Mouse (Mus musculus) heart, embryonic 15.5 days (tissue): ENCODE results near the gene Dpf2. TPM values are rescaled to one million over a fixed set of nuclear protein-coding genes. Genes with fewer than 3 reads are reported as not detected.

Source experiments
- ATAC-seq: fragments of 200-750 bp; cut with Nextera tagmentation; replicated peaks from 2 replicates; pipeline ENCODE4 v1.8.0; 2017; ENCODE audit warnings: low read depth, moderate TSS enrichment; ENCODE audit not compliant: insufficient number of reproducible peaks, insufficient read depth, low FRiP score
- H3K27ac ChIP-seq: fragments of 300-500 bp; sonication (generic); 2 replicates; pipeline ENCODE4 v1.5.1; 2015; ENCODE audit warnings: mild to moderate bottlenecking, inconsistent platforms
- H3K27me3 ChIP-seq: fragments of 300-500 bp; sonication (generic); 2 replicates; pipeline ENCODE4 v1.6.1; 2015; ENCODE audit warnings: inconsistent platforms
- H3K36me3 ChIP-seq: fragments of 300-500 bp; sonication (generic); 2 replicates; pipeline ENCODE4 v1.6.1; 2015; ENCODE audit warnings: mild to moderate bottlenecking, inconsistent platforms
- H3K4me1 ChIP-seq: fragments of 300-500 bp; sonication (generic); replicated peaks from 2 replicates; pipeline ENCODE4 v1.6.1; 2015; ENCODE audit warnings: inconsistent platforms
- H3K4me2 ChIP-seq: fragments of 300-500 bp; sonication (generic); 2 replicates; pipeline ENCODE4 v1.6.1; 2015; ENCODE audit warnings: inconsistent platforms, mild to moderate bottlenecking, moderate library complexity
- H3K4me3 ChIP-seq: fragments of 300-500 bp; sonication (generic); 2 replicates; pipeline ENCODE4 v1.5.1; 2015; ENCODE audit warnings: mild to moderate bottlenecking, inconsistent platforms
- H3K9ac ChIP-seq: fragments of 300-500 bp; sonication (generic); 2 replicates; pipeline ENCODE4 v1.6.1; 2015; ENCODE audit warnings: mild to moderate bottlenecking, inconsistent platforms
- H3K9me3 ChIP-seq: fragments of 300-500 bp; sonication (generic); replicated peaks from 2 replicates; pipeline ENCODE4 v1.6.1; 2016; ENCODE audit warnings: inconsistent platforms
- WGBS: fragments of 180-500 bp; shearing (Covaris S2); methylation state at CpG from one replicate; pipeline ENCODE4 v1.1.7; 2015; ENCODE audit warnings: mixed read lengths; 5-methylcytosine and 5-hydroxymethylcytosine counted together
- polyA plus RNA-seq: library from polyadenylated mRNA; unstranded; fragments of >200 nt; fragmentation: Nextera tagmentation; extraction: Ambion mirVana; gene quantifications from 2 replicates; pipeline ENCODE4 v1.2.1, GENCODE M21; 2015

The Dpf2 gene
- polyA plus RNA-seq, 1 experiment from 2014 or later, result 81.9 TPM

DNA sequence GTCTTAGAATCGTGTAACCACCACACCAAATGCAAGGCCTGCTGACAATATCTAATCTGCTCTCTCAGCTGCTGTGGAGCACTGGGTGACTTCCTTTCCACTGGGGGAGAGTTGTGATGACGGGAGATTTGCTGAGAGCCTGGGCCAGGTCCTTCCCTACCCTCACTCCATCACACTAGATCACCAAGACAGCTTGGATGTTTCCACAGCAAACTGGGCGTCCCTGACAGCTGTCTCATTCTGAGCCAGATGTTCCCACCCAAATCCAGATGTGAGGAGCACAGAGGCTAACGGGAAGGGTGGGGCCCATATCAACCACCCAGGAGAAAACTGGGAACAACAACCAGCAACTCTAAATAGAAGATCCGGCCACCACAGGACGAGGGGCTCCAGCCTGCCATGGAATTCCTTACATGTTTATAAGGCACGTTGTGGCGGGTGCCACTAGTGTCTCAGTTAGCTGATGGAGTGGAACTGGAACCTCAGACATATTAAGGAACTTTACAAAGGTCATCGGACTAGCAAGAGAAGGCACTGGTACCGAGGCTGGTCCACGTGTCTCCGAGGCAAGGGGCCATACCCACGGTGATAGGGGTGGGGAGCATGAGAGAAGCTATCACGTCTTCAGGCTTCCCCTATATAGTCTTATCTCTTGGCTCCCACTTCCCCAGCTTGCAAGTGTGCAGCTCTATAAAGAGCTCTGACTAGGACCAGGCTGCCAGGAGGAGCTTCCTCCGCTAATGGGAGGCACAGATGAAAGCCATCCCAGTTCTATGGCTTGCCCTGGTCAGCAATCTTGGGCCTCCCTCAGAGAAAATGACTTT is 9.5 kb upstream of the Dpf2 start:
- H3K27me3 ChIP-seq, result no peaks in the 10 kb centered on the region
- WGBS, result 44% methylated on average over 15 of the region's 15 CpGs
- H3K4me2 ChIP-seq, result peak overlapping the region; percentile 84
- ATAC-seq, result no peak
- no peaks in the 10 kb centered on the region for H3K9me3 ChIP-seq
- H3K36me3 ChIP-seq, result peaks cover 10% of the 10 kb centered on the region
- H3K27ac ChIP-seq, result peak overlapping the region; percentile 32
- peak overlapping the region; percentile 39; the same call in 1 of the 2 replicates for H3K9ac ChIP-seq
- H3K4me1 ChIP-seq, result peaks cover 32% of the 10 kb centered on the region
- peak overlapping the region; percentile 65 for H3K4me3 ChIP-seq

DNA sequence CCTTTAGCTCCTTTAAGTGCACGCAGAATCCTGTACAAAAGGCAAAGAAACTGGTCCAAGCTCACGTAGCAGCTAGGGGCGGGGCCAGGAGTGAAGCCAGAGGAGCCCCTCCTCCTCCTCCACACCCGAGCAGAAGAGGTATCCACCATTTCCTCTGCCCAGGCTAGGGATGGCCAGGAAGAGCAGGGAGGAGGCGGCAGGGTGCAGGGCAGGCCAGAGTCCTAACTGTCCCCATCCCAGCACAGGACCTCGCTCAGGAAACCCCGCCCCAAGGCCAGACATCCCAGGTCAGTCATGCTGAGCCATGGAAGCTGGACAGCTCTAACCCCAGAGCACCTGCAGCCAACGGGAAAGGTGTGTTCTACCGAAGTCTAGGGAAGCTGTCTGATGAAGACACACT is 8.9 kb upstream of the Dpf2 start:
- Histone ChIP-seq H3K4me1 (peaks cover 30% of the 10 kb centered on the region), H3K36me3 (peaks cover 16% of the 10 kb centered on the region), H3K4me2 (peak overlapping the region; percentile 84), H3K27ac (peak overlapping the region; percentile 32), H3K4me3 (peak overlapping the region; percentile 65), H3K27me3 (no peaks in the 10 kb centered on the region), H3K9me3 (no peaks in the 10 kb centered on the region), H3K9ac (0 out of 2 replicates have a peak overlapping the region, but pooled peaks have one; percentile 25)
- ATAC-seq, result no peak
- 26% methylated on average over 9 of the region's 9 CpGs for WGBS

DNA sequence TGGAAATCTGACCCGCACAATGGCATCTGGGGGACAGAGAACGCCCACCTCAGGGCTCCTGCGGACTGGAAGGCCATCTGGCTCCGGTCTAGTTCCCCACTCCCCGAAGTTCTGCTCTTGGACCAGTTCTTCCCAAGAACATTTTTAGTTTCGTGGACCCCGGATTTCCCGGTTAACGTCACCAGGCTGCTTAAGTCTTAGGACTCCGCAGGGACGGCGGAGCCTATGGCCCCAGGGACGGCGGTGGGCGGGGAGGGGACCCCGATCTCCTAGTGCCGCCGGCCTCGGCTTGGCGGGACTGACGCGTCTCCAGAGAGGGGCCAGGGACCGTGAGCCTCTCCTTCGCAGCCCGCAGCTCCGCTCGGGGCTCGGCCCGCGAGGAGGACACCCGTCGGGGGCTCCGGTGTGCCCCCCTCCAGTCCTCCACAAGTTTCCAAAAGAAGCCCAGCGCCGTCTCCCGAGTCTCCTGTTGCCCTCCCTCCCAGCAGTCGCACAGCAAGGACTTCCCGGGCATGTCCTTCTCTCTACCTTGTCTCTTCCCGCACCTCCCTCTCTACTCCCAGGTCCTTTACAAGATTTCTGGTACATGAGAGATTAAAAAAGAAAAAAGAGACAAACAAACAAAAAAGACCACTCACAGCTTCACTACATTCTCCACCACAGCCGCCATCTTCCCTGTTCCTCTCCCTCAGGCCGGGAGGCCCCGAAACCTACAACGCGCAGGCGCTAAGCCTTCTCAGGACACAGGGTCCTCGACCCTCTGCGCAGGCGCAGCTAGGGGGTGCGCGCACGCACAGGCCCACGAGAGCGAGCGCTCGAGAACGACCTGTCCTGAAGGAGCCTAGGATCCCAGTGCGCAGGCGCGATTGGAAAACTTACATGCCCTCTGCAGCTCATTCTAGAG is 455 bp downstream of the Dpf2 start:
- WGBS, result under 1% methylated on average over 59 of the region's 59 CpGs
- H3K27me3 ChIP-seq, result no peaks in the 10 kb centered on the region
- H3K4me3 ChIP-seq, result peak overlapping the region; percentile 89
- H3K4me1 ChIP-seq, result peaks cover 28% of the 10 kb centered on the region
- H3K27ac ChIP-seq, result peak overlapping the region; percentile 89
- H3K4me2 ChIP-seq, result peak overlapping the region; percentile 77
- H3K9me3 ChIP-seq, result no peaks in the 10 kb centered on the region
- peak overlapping the region; percentile 95 for H3K9ac ChIP-seq
- peak; percentile 97 for ATAC-seq
- peaks cover 23% of the 10 kb centered on the region for H3K36me3 ChIP-seq

DNA sequence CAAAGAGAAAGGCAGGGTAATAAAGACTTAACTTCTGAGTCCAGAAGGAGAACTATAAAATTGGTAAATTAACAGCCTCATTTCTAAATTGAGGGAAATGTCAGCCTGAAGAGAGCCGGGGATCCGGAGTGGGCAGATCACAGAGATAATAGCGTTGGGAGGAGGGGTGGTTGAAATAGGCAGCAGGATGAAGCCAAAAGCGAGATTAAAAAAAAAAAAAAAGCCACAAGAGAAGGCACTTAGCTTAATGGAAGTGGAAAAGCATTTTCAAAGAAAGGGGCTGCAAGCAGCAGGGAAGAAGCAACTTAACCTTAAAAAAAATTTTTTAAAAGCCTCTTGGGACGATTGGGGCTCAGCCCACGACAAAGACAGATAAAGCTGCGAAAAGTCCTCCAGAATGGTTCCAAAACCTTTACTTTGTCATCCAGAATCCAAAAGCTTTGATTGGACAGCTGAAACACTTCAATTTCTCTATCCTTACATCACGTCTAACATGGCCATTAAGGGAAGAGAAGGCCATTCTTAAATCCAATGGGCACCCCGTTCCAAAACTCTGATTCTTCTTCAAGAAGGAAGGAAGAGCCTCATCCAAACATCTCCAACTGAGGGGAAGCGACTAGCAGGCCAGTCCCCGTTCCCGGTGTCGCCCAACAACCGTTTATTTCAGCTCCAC is 1.2 kb downstream of the Dpf2 start:
- ATAC-seq, result no peak
- 3% methylated on average over 14 of the region's 14 CpGs for WGBS
- H3K4me1 ChIP-seq, result peaks cover 28% of the 10 kb centered on the region
- H3K27ac ChIP-seq, result peak overlapping the region; percentile 89
- H3K9ac ChIP-seq, result peak overlapping the region; percentile 95
- peak overlapping the region; percentile 89 for H3K4me3 ChIP-seq
- peak overlapping the region; percentile 77 for H3K4me2 ChIP-seq
- peaks cover 22% of the 10 kb centered on the region for H3K36me3 ChIP-seq
- H3K9me3 ChIP-seq, result no peaks in the 10 kb centered on the region
- H3K27me3 ChIP-seq, result no peaks in the 10 kb centered on the region

DNA sequence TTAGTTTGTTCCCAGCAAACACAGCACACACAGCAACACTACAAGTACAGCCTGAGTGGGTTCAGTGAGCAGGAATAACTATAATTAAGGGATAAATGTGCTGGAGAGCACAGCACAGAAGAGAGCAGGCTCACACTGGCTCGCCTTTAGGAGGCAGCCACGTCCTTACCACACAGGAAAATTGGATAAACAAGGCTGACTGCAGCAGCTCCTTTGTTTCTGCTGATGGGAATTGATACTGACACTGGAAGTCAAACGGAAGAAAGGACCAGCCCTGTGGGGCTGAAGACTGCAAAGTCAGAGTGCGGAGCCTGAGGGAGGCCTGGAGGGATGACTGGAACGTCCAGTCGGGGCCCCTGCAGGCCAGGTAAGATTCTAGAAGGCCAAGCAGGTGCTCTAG is 2.6 kb downstream of the Dpf2 start:
- Histone ChIP-seq H3K27ac (peak overlapping the region; percentile 55; the same call in 1 of the 2 replicates), H3K4me3 (peak overlapping the region; percentile 23), H3K9ac (peak overlapping the region; percentile 33), H3K4me1 (peaks cover 28% of the 10 kb centered on the region), H3K36me3 (peaks cover 25% of the 10 kb centered on the region), H3K9me3 (no peaks in the 10 kb centered on the region), H3K27me3 (no peaks in the 10 kb centered on the region), H3K4me2 (peak overlapping the region; percentile 77; the same call in 1 of the 2 replicates)
- no peak for ATAC-seq
- 53% methylated on average over 6 of the region's 6 CpGs for WGBS

DNA sequence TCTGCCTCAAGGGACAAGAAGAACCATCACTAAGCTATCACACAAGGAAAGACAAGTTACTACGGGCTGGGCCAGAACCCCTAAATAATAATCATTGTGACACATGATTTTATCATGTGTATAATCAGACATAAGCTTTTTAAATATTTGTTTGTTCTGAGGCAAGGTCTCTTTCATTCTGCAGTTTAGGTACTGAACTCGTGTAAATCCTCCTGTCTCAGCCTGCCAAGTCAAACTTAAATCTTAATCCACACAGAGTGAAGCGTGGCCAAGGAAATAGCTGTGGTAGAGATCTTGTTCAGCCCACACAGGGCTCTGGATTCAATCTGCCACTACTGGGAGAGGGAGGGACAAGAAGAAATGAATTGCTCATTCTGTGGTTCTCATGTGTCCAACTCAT is 5.5 kb downstream of the Dpf2 start:
- WGBS, result 84% methylated on average over 3 of the region's 3 CpGs
- no peaks in the 10 kb centered on the region for H3K9me3 ChIP-seq
- peaks cover 49% of the 10 kb centered on the region for H3K36me3 ChIP-seq

DNA sequence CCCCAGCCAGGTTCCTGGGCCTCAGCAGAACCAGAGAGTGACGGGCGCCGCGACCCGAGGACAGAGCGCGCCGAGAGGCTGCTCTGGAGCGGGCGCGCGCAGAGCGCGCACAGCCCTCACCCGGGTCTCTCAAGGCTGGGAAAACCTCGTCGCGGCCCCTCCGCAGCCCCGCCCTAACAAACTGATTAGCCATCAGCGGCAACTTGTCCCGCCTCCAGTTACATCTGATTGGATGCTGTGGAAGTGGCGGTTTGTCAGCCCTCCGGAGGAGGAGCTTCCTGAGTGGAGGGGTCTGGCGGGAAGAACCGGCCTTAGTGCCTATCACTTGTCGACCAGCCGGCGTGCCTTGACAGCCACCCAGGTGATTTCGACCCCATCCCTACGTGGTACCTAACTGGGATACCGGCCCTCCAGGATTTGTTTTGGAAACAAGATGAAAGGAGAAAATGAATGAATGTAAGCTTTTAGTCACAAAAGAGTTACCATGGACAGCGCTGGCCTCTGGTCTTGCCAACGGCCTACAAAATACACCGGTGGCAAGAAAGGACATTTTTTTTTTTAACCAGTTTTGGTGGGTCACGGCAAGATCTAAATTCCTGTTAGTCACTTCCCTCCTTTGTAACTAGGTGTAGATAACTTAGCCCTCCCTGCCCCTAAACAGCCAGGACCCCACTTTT is 18.7 kb downstream of the Dpf2 start, which contains the start of gene Tigd3:
Tigd3 (minus strand) TSS at position 148 of the 677 bp plus-strand sequence.
- Histone ChIP-seq H3K27ac (peak within 1 kb of the TSS; percentile 55; the same call in 1 of the 2 replicates), H3K27me3 (no peaks in the 10 kb centered on the region), H3K9ac (peak within 1 kb of the TSS; percentile 72), H3K4me2 (peak within 1 kb of the TSS; percentile 96), H3K4me3 (peak within 1 kb of the TSS; percentile 61), H3K9me3 (no peaks in the 10 kb centered on the region), H3K36me3 (peaks cover 28% of the 10 kb centered on the region), H3K4me1 (peaks cover 14% of the 10 kb centered on the region)
- WGBS, result 3% methylated on average over 36 of the region's 36 CpGs
- ATAC-seq, result peak; percentile 97

More for the DNA sequence above, 5.5 kb downstream of the Dpf2 start:
- ATAC-seq, result no peak
- H3K4me3 ChIP-seq, result no peak overlapping the region
- H3K4me2 ChIP-seq, result no peak overlapping the region
- H3K4me1 ChIP-seq, result peaks cover 19% of the 10 kb centered on the region
- H3K27me3 ChIP-seq, result no peaks in the 10 kb centered on the region
- H3K9ac ChIP-seq, result no peak overlapping the region
- no peak overlapping the region for H3K27ac ChIP-seq

DNA sequence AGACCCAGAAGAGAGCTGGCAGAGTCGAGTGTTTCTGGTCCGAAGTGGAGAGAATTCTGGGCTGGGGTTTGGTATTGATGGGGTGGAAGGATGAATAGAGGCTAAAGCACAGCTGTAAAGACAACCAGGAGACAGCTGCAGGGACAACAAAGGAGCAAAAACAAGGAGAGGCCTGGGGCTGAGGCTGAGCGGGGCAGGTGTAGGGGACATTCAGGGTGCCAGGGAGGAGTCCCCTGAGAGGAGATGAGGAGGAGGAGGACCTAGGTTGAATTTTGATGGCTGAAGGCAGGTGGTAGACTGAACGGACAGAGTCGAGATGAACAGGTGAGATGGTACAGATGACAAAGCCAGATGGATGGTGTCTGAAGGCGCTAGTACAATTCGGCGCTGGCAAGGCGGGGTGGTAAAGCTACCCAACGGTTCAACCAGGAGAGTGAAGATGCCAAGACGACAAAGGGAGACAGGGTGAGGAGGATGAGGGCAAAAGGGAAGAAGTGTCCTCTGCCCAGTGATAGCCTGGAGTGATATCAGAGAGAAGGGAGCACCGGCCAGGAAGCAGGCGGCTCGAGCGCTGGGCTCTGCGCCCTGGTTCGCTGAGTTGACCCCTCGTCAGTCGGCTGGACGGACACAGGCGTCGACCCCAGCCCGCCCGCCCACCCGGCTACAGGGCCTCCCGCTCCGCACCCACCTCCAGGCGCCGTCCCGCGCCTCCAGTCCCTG is 19.4 kb downstream of the Dpf2 start:
- WGBS, result 11% methylated on average over 31 of the region's 31 CpGs
- Histone ChIP-seq H3K36me3 (peaks cover 24% of the 10 kb centered on the region), H3K27me3 (no peaks in the 10 kb centered on the region), H3K4me3 (peak overlapping the region; percentile 61), H3K9ac (peak overlapping the region; percentile 72), H3K9me3 (no peaks in the 10 kb centered on the region), H3K4me2 (peak overlapping the region; percentile 96), H3K4me1 (peaks cover 14% of the 10 kb centered on the region), H3K27ac (peak overlapping the region; percentile 55; the same call in 1 of the 2 replicates)
- no peak; the same call in 1 of the 2 replicates for ATAC-seq

DNA sequence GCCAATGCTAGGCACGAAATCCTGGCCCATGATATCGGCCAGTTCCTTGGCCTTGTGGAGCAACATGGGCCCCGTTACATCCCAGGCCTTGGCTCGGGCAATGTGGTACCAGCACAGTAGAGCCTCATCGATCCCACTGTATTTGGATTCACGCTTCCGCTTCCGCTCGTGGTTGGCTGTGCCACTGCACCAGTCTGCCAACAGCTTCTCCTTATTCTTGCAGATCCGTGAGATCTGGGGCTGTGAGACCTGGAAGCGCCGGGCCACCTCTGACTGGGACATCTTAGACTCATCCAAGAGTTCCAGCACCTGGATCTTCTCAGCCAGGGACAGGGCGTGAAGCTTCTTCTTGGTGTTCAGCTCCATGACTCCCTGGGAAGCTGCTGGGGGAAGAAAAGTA is 20.1 kb downstream of the Dpf2 start:
- no peaks in the 10 kb centered on the region for H3K9me3 ChIP-seq
- peak overlapping the region; percentile 61; the same call in 1 of the 2 replicates for H3K4me3 ChIP-seq
- peaks cover 14% of the 10 kb centered on the region for H3K4me1 ChIP-seq
- H3K27me3 ChIP-seq, result no peaks in the 10 kb centered on the region
- no peak for ATAC-seq
- peak overlapping the region; percentile 96 for H3K4me2 ChIP-seq
- no peak overlapping the region for H3K27ac ChIP-seq
- 94% methylated on average over 13 of the region's 13 CpGs for WGBS
- H3K36me3 ChIP-seq, result peaks cover 21% of the 10 kb centered on the region
- H3K9ac ChIP-seq, result peak overlapping the region; percentile 72; the same call in 1 of the 2 replicates

DNA sequence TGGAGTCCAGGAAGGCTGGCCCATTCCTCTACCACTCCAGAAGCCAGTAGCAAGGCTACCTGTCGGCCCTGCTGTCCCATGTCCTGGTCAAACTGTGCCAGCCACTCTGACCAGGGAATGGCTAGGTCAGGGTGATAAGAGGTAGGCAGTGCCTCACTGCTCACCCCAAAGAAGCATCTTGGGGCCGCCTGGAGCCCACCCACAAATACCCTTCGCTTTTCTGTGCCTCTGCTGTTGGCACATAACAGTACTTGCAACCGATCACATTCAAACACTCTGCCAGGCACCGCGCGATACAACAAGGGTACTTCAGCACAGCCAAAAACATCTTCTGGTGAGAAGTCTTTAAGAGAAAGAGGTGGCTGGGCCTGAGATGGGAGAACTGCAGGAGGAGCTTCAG is 20.5 kb downstream of the Dpf2 start:
- Histone ChIP-seq H3K9me3 (no peaks in the 10 kb centered on the region), H3K9ac (no peak overlapping the region), H3K36me3 (peaks cover 17% of the 10 kb centered on the region), H3K27ac (no peak overlapping the region), H3K4me3 (no peak overlapping the region), H3K4me2 (no peak overlapping the region), H3K4me1 (peaks cover 14% of the 10 kb centered on the region), H3K27me3 (no peaks in the 10 kb centered on the region)
- WGBS, result 89% methylated on average over 7 of the region's 7 CpGs
- ATAC-seq, result no peak
